Mouse (Mus musculus) kidney, postnatal 4 days (tissue): Measurements from ENCODE around the gene Tigd3.
A peak's percentile ranks its signal among the peaks of the same experiment; 100 is the strongest.

Source experiments
- DNase-seq, 2 experiments: peaks; one replicate each; pipeline ENCODE4 v3.0.0; 2021; ENCODE audit warnings: mixed read lengths in 2 of 2

Gene Tigd3

DNA sequence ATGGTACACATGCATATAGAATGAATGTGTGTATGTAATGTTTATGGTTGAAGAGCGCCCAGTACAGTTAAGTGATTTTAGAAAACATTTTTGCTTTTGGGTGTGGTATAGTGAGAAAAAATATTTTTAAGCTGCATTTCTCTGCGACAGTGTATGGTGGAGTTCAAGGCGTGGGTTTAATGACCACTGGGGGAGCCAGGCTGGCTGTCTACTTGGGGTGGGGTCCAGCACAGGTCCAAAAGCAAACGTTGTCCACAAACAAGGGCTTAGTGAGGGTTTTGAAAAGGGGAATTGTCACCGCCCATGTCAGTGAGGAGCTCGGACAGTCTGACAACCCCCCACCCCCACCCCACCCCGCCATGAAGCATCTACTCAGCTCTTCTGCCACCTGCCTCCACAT lies 47.8 kb downstream of the Tigd3 start:
- DNase-seq: peak in 1 of 2 experiments; percentile 64

- peak; percentile 96 to 98 for DNase-seq
These were observed 48.4 kb downstream of the Tigd3 start for GRCm38 (mm10) chr19:5845319-5846135.

DNA sequence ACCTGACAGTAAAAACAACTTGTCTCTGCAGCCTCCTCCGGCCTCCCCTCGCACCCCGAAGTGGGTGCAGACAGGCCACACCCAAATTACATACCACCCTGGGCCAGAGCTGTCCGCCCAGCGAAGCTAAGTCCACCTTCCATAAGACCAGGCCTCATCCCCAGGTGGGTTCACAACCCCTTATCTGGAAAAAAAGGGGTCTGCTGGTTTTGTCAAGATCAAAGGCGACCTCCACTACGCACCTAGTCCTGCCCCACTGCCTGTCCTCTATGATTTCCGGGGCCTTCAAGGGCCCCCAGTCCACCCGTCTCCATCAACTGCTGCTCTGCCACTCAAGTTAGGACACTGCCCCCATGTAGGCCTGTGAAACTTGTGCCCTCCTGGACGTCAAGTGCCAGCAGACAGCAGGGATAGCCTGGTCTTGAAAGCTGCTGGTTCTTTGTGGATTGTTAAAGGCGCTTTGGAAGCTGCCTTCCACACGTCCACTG lies 49.1 kb downstream of the Tigd3 start:
- DNase-seq: no peak

GRCm38 (mm10) chr19:5843781-5844691 lies 49.9 kb downstream of the Tigd3 start:
- peak in 1 of 2 experiments; percentile 66 for DNase-seq

GRCm38 (mm10) chr19:5842785-5843730 lies 50.9 kb downstream of the Tigd3 start:
- no peak for DNase-seq

- no peak for DNase-seq
These were observed 51.8 kb downstream of the Tigd3 start for GRCm38 (mm10) chr19:5841999-5842784.

DNA sequence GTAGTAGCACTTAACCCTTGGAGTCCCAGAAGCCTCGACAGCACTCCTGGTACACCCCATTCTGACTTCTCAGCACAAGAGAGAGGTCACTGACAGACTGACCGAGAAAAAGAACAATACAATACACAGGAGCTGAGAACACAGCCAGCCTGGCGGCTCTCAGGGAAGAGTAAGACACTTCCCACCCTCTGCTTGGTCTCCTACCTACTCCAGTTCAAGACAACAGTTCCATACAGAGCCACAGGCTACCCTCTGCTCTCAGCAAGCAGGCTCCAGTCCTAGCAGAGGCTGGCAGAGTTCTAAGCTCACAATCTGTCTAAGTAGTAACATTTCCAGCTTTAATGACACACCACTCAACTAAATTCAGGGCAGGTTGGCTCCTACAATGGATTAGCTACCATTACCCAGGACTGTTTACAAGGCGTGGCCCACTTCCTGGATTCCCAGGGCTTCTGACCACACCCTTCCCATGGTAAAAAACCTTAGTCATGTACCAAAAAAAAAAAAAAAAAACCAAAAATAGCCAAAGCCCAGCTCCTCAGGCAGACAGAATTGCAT lies 52.5 kb downstream of the Tigd3 start:
- no peak for DNase-seq
